Mouse (Mus musculus) stomach, adult 2 months (tissue): ENCODE data around the gene Jpt2. TPM values are rescaled to one million over a fixed set of nuclear protein-coding genes. Genes with fewer than 3 reads are reported as not detected.

ENCODE experiments used
- polyA plus RNA-seq: library from polyadenylated mRNA; depleted of rRNA; stranded (reverse); fragments of >200 nt; gene quantifications from 2 replicates; pipeline ENCODE4 v1.2.3, GENCODE M21; 2012; rRNA removed

Jpt2 gene
- 2.4 and 3.6 TPM in 2 replicates for polyA plus RNA-seq

GRCm38 (mm10) chr17:24960135-24960851 lies at the start of gene Jpt2:
Jpt2 (minus strand) TSS chr17:24960689.

GRCm38 (mm10) chr17:24936259-24937237 lies 23.9 kb downstream of the Jpt2 start, which contains the start of gene Mapk8ip3:
Mapk8ip3 (minus strand) TSS chr17:24936977.

DNA sequence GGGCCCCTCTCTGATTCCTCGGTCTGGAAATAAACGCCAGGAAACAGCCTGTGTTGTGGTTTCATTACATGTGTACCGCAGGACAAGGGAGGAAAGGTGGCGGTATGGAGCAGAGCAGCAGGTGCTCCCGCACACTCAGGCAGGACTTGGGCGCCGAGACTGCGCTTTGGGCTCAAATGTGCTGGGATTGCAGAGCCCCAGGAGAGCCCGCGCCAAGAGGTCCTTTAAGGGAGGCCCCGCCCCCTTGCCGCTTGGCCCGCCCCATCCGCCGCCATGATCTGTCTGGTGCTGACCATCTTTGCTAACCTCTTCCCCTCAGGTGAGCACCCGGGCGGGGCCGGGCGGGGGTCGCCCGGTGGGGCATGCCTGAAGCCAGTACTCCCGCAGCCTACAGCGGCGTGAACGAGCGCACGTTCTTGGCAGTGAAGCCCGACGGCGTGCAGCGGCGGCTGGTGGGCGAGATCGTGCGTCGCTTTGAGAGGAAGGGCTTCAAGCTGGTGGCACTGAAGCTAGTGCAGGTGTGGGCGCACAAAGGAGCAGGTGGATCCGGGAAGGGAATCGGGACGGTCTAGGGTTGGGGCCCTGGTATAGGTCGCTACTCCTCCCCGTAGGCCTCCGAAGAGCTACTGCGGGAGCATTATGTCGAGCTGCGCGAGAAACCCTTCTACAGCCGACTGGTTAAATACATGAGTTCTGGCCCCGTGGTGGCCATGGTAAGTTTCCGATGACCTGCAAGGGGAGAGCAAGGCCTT lies 64.1 kb downstream of the Jpt2 start, which contains the start of gene Nme3:
Gene Nme3, plus strand, starts transcription at position 260 of the 752 bp plus-strand sequence.

DNA sequence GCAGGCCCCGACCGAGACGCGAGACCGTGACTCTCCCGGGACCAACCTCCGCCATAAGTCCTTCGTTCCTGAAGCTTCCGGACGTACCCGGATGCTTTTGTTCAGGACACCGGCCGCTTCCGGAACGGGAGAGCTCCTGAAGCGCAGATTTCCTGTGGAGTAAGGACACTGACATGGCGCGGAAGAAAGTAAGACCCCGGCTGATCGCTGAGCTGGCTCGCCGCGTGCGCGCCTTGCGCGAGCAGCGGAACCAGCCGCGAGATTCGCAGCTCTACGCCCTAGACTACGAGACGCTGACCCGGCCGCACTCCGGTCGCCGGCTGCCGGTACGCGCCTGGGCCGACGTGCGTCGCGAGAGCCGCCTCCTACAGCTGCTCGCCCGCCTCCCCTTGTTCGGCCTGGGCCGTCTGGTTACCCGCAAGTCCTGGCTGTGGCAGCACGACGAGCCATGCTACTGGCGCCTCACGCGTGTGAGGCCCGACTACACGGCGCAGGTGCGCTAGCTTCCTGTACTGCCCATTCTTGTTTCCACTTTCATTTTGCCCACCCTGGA lies 65.4 kb downstream of the Jpt2 start, which contains the start of the genes Eme2 and Mrps34:
Gene Eme2, minus strand, starts transcription at position 93 of the 553 bp plus-strand sequence.
Gene Mrps34, plus strand, starts transcription at position 122 of the 553 bp plus-strand sequence.

Other genes starting within 250 kb of the Jpt2 start
- 0.13 and 0.33 TPM in 2 replicates for gene Rnf151, start 242.6 kb downstream of the Jpt2 start, polyA plus RNA-seq
- 1,596 and 3,241 TPM in 2 replicates for gene Rps2, start 242.6 kb downstream of the Jpt2 start, polyA plus RNA-seq
- 158 and 263 TPM in 2 replicates for gene Ndufb10, start 236.2 kb downstream of the Jpt2 start, polyA plus RNA-seq
- 2.5 and 3.6 TPM in 2 replicates for gene Rpl3l, start 232.9 kb downstream of the Jpt2 start, polyA plus RNA-seq
- 78.4 and 78.5 TPM in 2 replicates for gene Msrb1, start 224.0 kb downstream of the Jpt2 start, polyA plus RNA-seq
- 3.0 and 3.9 TPM in 2 replicates for gene Hs3st6, start 207.7 kb downstream of the Jpt2 start, polyA plus RNA-seq
- gene Meiob, start 156.4 kb downstream of the Jpt2 start, polyA plus RNA-seq = not detected in 2 replicates
- gene Hagh, start 120.5 kb downstream of the Jpt2 start, polyA plus RNA-seq = 37.2 and 61.0 TPM in 2 replicates
- gene Fahd1, start 110.3 kb downstream of the Jpt2 start, polyA plus RNA-seq = 5.4 and 6.5 TPM in 2 replicates
- gene Igfals, start 94.7 kb downstream of the Jpt2 start, polyA plus RNA-seq = 2.3 and 5.1 TPM in 2 replicates
- 17.6 and 19.5 TPM in 2 replicates for gene Nubp2, start 74.3 kb downstream of the Jpt2 start, polyA plus RNA-seq
- 55.4 and 87.4 TPM in 2 replicates for gene Spsb3, start 74.0 kb downstream of the Jpt2 start, polyA plus RNA-seq
- gene Eme2, start 65.6 kb downstream of the Jpt2 start, polyA plus RNA-seq = 12.9 and 16.6 TPM in 2 replicates
- 92.5 and 285 TPM in 2 replicates for gene Mrps34, start 65.6 kb downstream of the Jpt2 start, polyA plus RNA-seq
- 25.7 and 28.0 TPM in 2 replicates for gene Nme3, start 64.2 kb downstream of the Jpt2 start, polyA plus RNA-seq
- gene Mapk8ip3, start 23.7 kb downstream of the Jpt2 start, polyA plus RNA-seq = 31.3 and 37.0 TPM in 2 replicates
- 2.9 and 4.7 TPM in 2 replicates for gene Cramp1l, start 55.1 kb upstream of the Jpt2 start, polyA plus RNA-seq
- 2.1 and 2.7 TPM in 2 replicates for gene Ift140, start 55.4 kb upstream of the Jpt2 start, polyA plus RNA-seq
- 17.1 and 18.2 TPM in 2 replicates for gene Tmem204, start 122.9 kb upstream of the Jpt2 start, polyA plus RNA-seq
- 7.1 and 7.3 TPM in 2 replicates for gene Telo2, start 155.3 kb upstream of the Jpt2 start, polyA plus RNA-seq
- gene Ptx4, start 160.1 kb upstream of the Jpt2 start, polyA plus RNA-seq = not detected in 2 replicates
- 12.3 and 13.1 TPM in 2 replicates for gene Clcn7, start 172.7 kb upstream of the Jpt2 start, polyA plus RNA-seq
- 0.08 and 0.13 TPM in 2 replicates for gene Ccdc154, start 201.8 kb upstream of the Jpt2 start, polyA plus RNA-seq
- 3.6 TPM in 2 replicates for gene Gm38655, start 214.8 kb upstream of the Jpt2 start, polyA plus RNA-seq
- 8.0 and 10.1 TPM in 2 replicates for gene BC003965, start 223.9 kb upstream of the Jpt2 start, polyA plus RNA-seq
- 8.7 and 10.6 TPM in 2 replicates for gene Unkl, start 227.7 kb upstream of the Jpt2 start, polyA plus RNA-seq